Mouse (Mus musculus) gastrocnemius, postnatal 10 days (tissue): Measurements from ENCODE around the gene Abr. TPM values are rescaled to one million over a fixed set of nuclear protein-coding genes. Genes with fewer than 3 reads are reported as not detected.

Experiments
- DNase-seq: peaks from one replicate; pipeline ENCODE4 v3.0.0; 2021; ENCODE audit warnings: mixed read lengths
- total RNA-seq, 2 experiments: library from RNA; stranded (reverse); gene quantifications; 2 replicates each; pipeline ENCODE4 v1.2.3; 2021

Gene Abr
- total RNA-seq, 2 experiments from 2014 or later: 23.9 to 27.0 TPM

DNA sequence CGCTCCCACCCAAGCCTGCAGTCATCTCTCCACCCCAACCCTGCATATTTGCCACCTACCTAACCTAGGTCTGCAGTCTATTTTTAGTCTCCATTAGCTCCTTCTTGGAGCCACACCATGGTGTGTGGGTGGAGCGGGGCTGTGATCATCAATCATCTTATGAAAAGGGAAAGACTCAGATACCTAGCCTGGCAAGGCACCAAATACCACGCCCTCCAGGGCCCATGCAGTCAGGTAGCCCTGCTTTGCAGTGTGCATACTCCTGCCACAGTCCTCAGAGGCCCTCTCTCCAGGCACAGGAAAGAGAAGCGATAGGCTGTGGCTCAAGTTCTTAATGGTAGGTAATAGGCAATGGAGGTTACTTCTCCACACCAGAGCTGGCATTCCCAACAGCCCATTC lies 128.9 kb downstream of the Abr start:
- DNase-seq: no peak

DNA sequence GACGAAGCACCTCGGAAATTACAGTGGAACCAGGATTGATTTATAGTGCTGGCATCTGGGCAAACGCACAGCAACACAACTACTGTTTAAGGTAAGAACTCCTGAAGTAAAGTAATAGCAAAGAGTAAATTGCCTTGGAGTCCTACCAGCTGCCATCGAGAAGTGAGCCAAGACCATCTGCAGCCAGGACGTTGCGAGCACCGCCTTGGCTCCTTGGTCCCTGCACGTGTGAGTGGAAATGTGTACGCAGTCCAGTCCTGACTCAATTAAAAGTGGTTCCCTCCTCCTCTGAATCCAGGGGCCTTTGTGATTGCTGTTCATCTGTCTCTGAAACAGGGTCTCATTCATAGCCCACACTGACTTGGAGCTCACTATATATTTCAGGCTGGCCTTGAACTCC lies 130.3 kb downstream of the Abr start:
- no peak for DNase-seq

DNA sequence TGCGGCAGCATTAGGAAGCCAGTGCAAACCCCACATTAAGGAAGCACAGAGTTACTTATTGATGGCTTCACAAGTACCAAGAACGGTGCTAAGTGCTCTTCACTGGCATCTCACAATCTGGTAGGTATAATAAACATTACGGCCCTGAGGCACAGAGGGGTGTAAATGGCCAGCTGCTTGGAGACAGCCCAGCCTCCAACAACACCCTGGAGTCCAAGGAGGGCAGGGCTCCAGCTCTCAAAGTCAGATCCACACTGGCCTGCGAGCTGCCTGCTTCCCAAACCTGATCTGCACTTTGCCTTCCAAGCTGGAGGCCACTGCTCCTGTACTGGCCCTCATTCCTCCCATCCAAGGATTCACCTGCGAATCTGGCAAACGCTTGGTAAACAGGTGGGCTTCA lies 132.7 kb downstream of the Abr start:
- DNase-seq: no peak

DNA sequence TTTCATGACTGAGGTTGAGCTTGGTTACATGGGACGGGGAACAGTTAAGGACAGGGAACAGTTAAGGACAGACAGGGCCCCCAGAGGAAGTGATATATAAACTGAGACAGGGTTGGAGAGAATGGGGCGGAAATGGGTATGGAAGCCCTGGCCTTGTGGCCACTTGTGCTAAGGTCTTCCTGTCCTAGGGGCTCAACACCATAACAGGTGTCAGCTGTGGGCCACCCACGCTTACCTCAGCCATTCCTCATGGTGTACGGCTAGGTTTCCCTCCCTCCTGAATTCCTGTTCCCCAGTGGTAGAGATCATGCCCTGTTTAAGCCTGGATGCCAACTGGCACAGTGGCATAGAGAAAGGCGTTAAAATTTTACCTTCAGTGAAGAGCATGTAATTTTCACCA lies 135.1 kb downstream of the Abr start:
- no peak for DNase-seq

GRCm38 (mm10) chr11:76484033-76484432 lies 138.1 kb downstream of the Abr start:
- DNase-seq: no peak

- DNase-seq: no peak
Observed at GRCm38 (mm10) chr11:76483171-76483727, 138.9 kb downstream of the Abr start.

DNA sequence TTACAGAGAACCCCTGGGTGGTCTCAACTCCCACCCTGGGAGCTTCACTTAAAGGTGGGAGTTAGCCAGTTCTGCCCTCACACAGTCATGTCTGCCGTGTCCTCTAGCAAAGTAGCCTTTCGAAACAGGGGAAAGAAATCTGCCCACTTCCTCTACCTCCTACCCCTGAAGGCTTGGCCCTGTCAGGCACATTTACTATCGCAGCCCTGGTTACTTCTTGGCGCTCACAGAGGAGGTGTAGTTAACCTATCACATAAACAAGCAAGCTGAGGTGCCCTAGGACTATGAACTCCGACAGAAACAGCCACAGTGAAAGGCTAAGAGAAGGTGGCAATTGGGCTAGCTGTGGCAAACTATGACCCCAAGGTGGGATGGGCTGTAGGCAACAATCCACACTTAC lies 139.4 kb downstream of the Abr start:
- DNase-seq: no peak

DNA sequence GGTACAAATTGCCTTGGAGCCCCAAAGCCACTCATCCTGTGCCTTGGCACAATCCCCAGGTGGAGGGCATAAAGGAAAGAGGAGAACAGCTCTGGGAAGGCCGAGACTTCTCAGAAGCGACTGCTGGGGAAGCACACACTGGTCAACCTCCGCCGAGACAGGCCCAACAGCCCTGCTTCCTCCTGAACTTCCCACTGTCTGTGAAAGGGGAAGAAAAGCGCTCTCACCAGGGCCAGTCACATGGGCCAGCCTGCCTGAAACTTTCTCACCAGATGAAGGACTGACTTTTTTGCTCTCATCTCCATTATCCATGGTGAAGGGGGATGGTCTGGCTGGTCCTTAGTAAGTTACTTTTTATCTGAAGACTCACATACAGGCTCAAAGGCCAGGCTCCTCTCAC lies 139.9 kb downstream of the Abr start:
- no peak for DNase-seq

DNA sequence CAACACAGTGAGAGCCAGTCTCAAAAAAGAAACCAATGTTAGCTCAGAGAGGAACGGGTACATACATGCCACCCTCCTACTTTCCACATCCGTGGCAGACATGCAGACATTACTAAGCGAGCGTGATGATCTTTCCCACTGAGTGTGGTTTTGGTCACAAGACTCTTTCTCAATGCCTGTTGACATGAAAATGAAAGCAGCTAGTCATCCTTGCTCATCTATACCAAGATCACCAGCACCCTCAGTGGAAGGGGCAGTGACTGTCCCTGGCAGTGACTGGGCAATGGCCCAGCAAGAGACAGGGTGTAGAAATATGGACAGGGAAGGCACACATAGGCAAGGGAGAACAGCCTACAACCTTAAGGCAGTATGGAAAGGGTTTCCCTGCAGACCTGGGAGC lies 142.4 kb downstream of the Abr start:
- no peak for DNase-seq

- no peak for DNase-seq
Observed at GRCm38 (mm10) chr11:76478676-76479655, 143.1 kb downstream of the Abr start.

- no peak for DNase-seq
Observed at GRCm38 (mm10) chr11:76477095-76477525, 145.0 kb downstream of the Abr start.

DNA sequence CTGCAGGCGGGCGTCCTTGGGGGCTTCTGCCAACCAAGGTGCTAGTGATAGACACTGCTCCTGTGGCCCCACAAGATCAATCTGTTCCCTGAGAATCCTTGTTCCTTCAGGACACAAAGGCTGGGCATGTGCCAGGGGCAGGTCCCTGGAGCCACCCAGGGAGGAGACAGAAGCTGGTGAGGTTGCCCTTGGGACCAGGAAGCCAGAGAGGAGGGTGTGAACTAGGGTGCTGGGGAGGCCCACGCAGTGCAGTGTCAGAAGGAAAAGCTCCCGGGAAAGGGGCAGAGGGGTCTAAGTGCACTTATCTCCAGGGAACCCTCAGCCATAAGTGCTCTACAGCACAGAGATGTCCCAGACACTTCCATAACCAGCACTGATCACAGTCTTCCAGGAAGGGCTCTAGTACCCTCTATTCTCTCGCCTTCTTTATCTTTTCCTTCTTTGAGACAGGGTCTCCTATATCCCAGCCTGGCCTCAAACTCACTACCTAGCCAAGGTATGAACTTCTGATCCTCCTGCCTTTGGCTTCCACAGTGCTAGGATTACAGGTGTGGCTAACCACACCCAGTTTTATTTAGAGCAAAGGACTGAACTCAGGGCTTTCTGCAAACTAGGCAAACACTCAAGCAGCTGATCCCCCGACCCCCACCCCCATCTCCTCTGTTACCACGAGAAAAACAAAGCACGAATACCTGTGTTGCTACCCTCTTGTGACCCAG lies 145.6 kb downstream of the Abr start:
- no peak for DNase-seq

DNA sequence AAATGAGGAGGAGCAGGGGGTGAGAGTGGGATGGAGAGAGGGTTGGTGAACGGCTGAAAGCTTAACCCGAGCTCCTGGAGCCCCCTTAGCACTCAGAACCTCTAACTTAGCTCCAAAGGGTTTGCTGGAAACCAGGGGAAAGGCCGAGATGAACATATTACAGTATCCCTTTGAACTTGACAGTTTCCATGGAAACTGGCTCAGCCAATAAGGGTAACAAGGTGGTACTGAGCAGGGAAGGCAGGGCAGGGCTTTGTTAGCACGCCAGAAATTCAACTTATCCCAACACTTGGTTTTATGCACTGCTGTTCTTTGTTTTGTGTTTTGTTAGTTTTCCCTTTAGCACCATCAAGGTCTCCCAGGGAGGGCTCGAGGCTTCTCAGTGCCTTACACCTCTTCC lies 149.5 kb downstream of the Abr start:
- no peak for DNase-seq

GRCm38 (mm10) chr11:76469311-76469998 lies 152.7 kb downstream of the Abr start:
- DNase-seq: no peak

GRCm38 (mm10) chr11:76468347-76468746 lies 153.8 kb downstream of the Abr start:
- DNase-seq: no peak

DNA sequence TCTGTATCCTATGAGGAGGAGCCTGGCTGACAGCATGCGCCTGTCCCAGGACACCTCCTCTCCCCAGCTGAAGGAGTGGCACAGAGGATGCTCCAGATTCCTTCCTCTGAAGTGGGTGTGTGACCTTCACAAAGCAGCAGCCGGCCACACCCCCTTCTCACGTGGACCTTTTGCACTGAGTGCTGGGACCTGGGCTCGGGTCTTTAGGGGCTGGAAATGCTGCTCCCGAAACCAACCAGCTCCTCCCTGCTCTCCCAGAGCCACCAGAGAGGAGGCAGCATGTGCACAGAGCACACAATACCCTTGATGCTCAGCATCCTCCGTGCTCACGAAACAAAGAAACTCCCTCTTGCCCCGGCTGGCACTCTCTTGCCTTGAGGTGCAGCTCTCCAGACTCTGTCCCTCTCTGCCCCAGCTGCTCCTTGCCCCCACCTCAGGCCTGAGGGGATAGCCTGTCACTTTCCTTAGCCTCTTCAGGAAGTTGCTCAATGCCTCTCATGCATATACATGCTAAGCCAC lies 154.6 kb downstream of the Abr start:
- no peak for DNase-seq

DNA sequence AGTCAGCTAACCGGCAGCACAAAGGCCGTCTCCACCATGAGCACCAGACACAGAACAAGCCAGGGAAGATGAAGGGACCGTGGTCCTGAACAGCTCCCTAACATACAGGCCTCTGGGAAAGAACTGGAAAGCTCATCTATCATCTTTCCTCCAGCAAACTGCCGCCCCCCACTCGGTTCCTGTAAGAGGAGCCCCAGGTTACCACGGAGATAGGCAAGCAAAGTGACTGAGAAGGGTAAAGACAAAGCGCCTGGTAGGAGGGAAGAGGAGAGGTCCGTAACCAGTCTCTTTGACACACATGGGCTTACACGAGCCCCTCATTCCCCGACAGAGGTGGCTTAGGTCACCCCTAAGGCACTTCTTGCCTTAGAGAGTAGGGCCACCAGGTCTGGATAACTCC lies 155.0 kb downstream of the Abr start:
- no peak for DNase-seq

DNA sequence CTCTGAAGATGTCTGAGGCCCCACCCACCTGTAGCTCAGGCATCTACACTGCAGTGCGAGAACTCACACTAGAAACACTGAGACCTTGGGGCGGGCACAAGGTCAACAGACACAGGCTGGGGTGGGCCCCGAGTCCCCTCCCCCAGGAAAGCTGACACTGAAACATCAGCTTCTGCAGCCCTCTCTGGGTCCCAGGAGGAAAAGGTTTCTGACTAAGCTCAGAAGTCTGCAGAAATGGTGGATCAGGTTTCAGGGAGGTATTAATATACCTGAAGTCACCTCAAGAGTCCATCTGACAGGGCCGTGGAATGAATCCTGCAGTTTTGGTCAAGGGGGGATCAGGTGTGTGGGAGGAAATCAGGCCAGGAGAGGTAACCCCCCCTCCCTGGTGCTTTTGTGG lies 156.2 kb downstream of the Abr start:
- no peak for DNase-seq

GRCm38 (mm10) chr11:76461696-76462095 lies 160.4 kb downstream of the Abr start:
- DNase-seq: no peak

- DNase-seq: no peak
Observed at GRCm38 (mm10) chr11:76461201-76461600, 160.9 kb downstream of the Abr start.

DNA sequence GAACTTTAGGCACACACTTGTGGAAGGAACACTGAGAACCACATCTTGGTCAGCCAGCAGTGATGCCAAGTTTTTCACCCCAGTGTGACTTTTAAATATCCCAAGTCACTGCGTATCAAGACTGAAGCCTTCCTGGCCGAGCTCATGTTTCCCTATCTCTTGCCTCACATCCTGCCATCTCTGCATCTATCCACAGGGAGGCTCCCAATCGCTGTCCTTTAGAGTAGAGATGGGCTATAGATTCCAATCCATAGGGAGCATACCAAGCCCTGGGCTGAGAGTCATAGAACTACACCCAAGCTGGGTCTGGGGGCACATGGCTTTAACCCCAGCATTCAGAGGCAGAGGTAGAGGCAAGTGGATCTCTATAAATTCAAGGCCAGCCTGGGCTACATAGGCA lies 162.6 kb downstream of the Abr start:
- no peak for DNase-seq

- no peak for DNase-seq
Observed at GRCm38 (mm10) chr11:76458730-76459129, 163.4 kb downstream of the Abr start.
